Mouse (Mus musculus) limb, embryonic 10.5 days (tissue): ENCODE measurements around the gene Trak2. TPM values are rescaled to one million over a fixed set of nuclear protein-coding genes. Genes with fewer than 3 reads are reported as not detected.

Source experiments
- polyA plus RNA-seq: library from polyadenylated mRNA; unstranded; fragments of >200 nt; fragmentation: Nextera tagmentation; extraction: Ambion mirVana; gene quantifications from 2 replicates; pipeline ENCODE4 v1.2.1, GENCODE M21; 2016

The Trak2 gene
- polyA plus RNA-seq, 1 experiment from 2014 or later: 9.3 TPM

Other genes with a start within 250 kb of the Trak2 start
- gene Casp8, start 178.1 kb downstream of the Trak2 start, polyA plus RNA-seq: 12.7 and 18.3 TPM in 2 replicates
- 19.1 and 20.2 TPM in 2 replicates for gene Stradb, start 92 bp upstream of the Trak2 start, polyA plus RNA-seq
- not detected in 2 replicates for gene C2cd6, start 121.5 kb upstream of the Trak2 start, polyA plus RNA-seq
- 34.0 and 36.5 TPM in 2 replicates for gene Tmem237, start 147.0 kb upstream of the Trak2 start, polyA plus RNA-seq
- 0.20 and 0.35 TPM in 2 replicates for gene Mpp4, start 190.0 kb upstream of the Trak2 start, polyA plus RNA-seq